In genomic region chr5:30280864-30281263, GRCm38 (mm10) we compare ENCODE assay signal across 7 mouse cellular contexts. TPM values are rescaled to one million over a fixed set of nuclear protein-coding genes. Genes with fewer than 3 reads are reported as not detected.
A peak's percentile ranks its signal among the peaks of the same experiment; 100 is the strongest.
DNase-seq lines count a peak whose midpoint lies in the region; ATAC-seq and TF ChIP-seq lines count a peak whose summit lies in the region.

No protein-coding gene starts in this region.

- peak overlapping the region; percentile 61 for H3K4me2 ChIP-seq in lung, embryonic 15.5 days
- peak overlapping the region; percentile 72 for H3K4me2 ChIP-seq in forebrain, embryonic 16.5 days (ENCODE audit: low read length)
- H3K4me2 ChIP-seq in limb, embryonic 14.5 days (replicated peaks; ENCODE audit: low read depth, low read length, severe bottlenecking): peak overlapping the region; percentile 70
- H3K4me2 ChIP-seq in stomach, embryonic 16.5 days (ENCODE audit: low read depth, low read length): peak overlapping the region; percentile 56

- TF ChIP-seq POLR2A in limb, embryonic 14.5 days (IDR thresholded peaks at IDR 0.05; ENCODE audit: borderline replicate concordance, extremely low read depth, insufficient read depth, insufficient read length): no peak

- H3K36me3 ChIP-seq in lung, embryonic 15.5 days: no peaks in the 10 kb centered on the region
- H3K36me3 ChIP-seq in forebrain, embryonic 16.5 days (ENCODE audit: control insufficient read depth, insufficient read depth): no peaks in the 10 kb centered on the region
- H3K36me3 ChIP-seq in limb, embryonic 14.5 days (ENCODE audit: control insufficient read depth, insufficient read depth, low read length): no peaks in the 10 kb centered on the region
- H3K36me3 ChIP-seq in stomach, embryonic 16.5 days (ENCODE audit: control insufficient read depth, insufficient read depth, low read length): no peaks in the 10 kb centered on the region

- H3K9me3 ChIP-seq in lung, embryonic 15.5 days: 0 out of 2 replicates have a peak, but pooled peaks cover 4% of the 10 kb centered on the region
- H3K9me3 ChIP-seq in forebrain, embryonic 16.5 days (ENCODE audit: control insufficient read depth, low read length): no peaks in the 10 kb centered on the region
- no peaks in the 10 kb centered on the region for H3K9me3 ChIP-seq in limb, embryonic 14.5 days (ENCODE audit: control insufficient read depth, low read length)
- no peaks in the 10 kb centered on the region; the same call in 1 of the 2 replicates for H3K9me3 ChIP-seq in stomach, embryonic 16.5 days (replicated peaks; ENCODE audit: control insufficient read depth, low read length)

- no peaks in the 10 kb centered on the region for H3K4me1 ChIP-seq in lung, embryonic 15.5 days
- H3K4me1 ChIP-seq in forebrain, embryonic 16.5 days (replicated peaks; ENCODE audit: control insufficient read depth, insufficient read depth, low read length): peaks cover 3% of the 10 kb centered on the region
- H3K4me1 ChIP-seq in limb, embryonic 14.5 days (ENCODE audit: control insufficient read depth, insufficient read depth, low read length): 0 out of 2 replicates have a peak, but pooled peaks cover 7% of the 10 kb centered on the region
- peaks cover 5% of the 10 kb centered on the region; the same call in 1 of the 2 replicates for H3K4me1 ChIP-seq in stomach, embryonic 16.5 days (ENCODE audit: control insufficient read depth, insufficient read depth, low read length)

- no peak overlapping the region for H3K4me3 ChIP-seq in lung, embryonic 15.5 days
- H3K4me3 ChIP-seq in forebrain, embryonic 16.5 days (replicated peaks; ENCODE audit: low read length): peak overlapping the region; percentile 53
- peak overlapping the region; percentile 38 for H3K4me3 ChIP-seq in limb, embryonic 14.5 days (replicated peaks; ENCODE audit: low read length)
- H3K4me3 ChIP-seq in stomach, embryonic 16.5 days (replicated peaks; ENCODE audit: low read length): peak overlapping the region; percentile 38

- no peak overlapping the region for H3K9ac ChIP-seq in lung, embryonic 15.5 days
- H3K9ac ChIP-seq in forebrain, embryonic 16.5 days (replicated peaks; ENCODE audit: low read depth, low read length): peak overlapping the region; percentile 68
- H3K9ac ChIP-seq in limb, embryonic 14.5 days (ENCODE audit: low read depth, low read length, severe bottlenecking): 0 out of 2 replicates have a peak overlapping the region, but pooled peaks have one; percentile 47
- 0 out of 2 replicates have a peak overlapping the region, but pooled peaks have one; percentile 9 for H3K9ac ChIP-seq in stomach, embryonic 16.5 days (ENCODE audit: low read length)

- no peaks in the 10 kb centered on the region for H3K27me3 ChIP-seq in lung, embryonic 15.5 days
- H3K27me3 ChIP-seq in forebrain, embryonic 16.5 days (replicated peaks; ENCODE audit: control insufficient read depth, insufficient read depth, low read length): no peaks in the 10 kb centered on the region
- no peaks in the 10 kb centered on the region for H3K27me3 ChIP-seq in limb, embryonic 14.5 days (ENCODE audit: control insufficient read depth, insufficient read depth, low read length)
- no peaks in the 10 kb centered on the region for H3K27me3 ChIP-seq in stomach, embryonic 16.5 days (ENCODE audit: control insufficient read depth, insufficient read depth, low read length)

- no peak overlapping the region for H3K27ac ChIP-seq in lung, embryonic 15.5 days
- H3K27ac ChIP-seq in forebrain, embryonic 16.5 days (ENCODE audit: low read length): no peak overlapping the region
- H3K27ac ChIP-seq in limb, embryonic 14.5 days (replicated peaks; ENCODE audit: low read depth, low read length): no peak overlapping the region
- H3K27ac ChIP-seq in stomach, embryonic 16.5 days (ENCODE audit: low read length): no peak overlapping the region

- WGBS in lung, embryonic 15.5 days: 42% methylated on average over 9 of the region's 9 CpGs
- WGBS in forebrain, embryonic 16.5 days: 36% methylated on average over 9 of the region's 9 CpGs
- WGBS in limb, embryonic 14.5 days: 43% methylated on average over 9 of the region's 9 CpGs
- WGBS in stomach, embryonic 16.5 days: 39% methylated on average over 9 of the region's 9 CpGs

- no peak for ATAC-seq in lung, embryonic 15.5 days (ENCODE audit: borderline replicate concordance, extremely low read depth, low FRiP score, low TSS enrichment)
- peak; percentile 34; the same call in 1 of the 2 replicates for ATAC-seq in forebrain, embryonic 16.5 days
- ATAC-seq in limb, embryonic 14.5 days (ENCODE audit: low FRiP score, low read depth): no peak
- no peak for ATAC-seq in stomach, embryonic 16.5 days (ENCODE audit: insufficient read depth, low FRiP score)

- no peak for DNase-seq in lung, postnatal 14 days
- DNase-seq in limb, embryonic 14.5 days (ENCODE audit: low spot score): no peak
- no peak for DNase-seq in cerebellum, adult 9-11 months
- no peak for DNase-seq in spleen, adult 18-20 months

RNA-seq across cellular contexts. Expression of gene Drc1, which starts 0.3 kb away (rescaled TPM):
- polyA plus RNA-seq in lung, embryonic 15.5 days (2015; fragmentation: Nextera tagmentation; extraction: Ambion mirVana): 2.7 and 2.8 TPM in 2 replicates
- polyA plus RNA-seq in forebrain, embryonic 16.5 days (2015; fragmentation: Nextera tagmentation; extraction: Ambion mirVana): 5.5 and 8.9 TPM in 2 replicates
- polyA plus RNA-seq in limb, embryonic 14.5 days (2012; rRNA removed): 0.15 and 0.50 TPM in 2 replicates
- polyA plus RNA-seq in limb, embryonic 14.5 days (2014; fragmentation: Nextera tagmentation; extraction: Ambion mirVana): 0.14 and 0.41 TPM in 2 replicates
- polyA plus RNA-seq in stomach, embryonic 16.5 days (2015; fragmentation: Nextera tagmentation; extraction: Ambion mirVana): 0.59 and 1.4 TPM in 2 replicates

RNA-seq across cellular contexts. Expression of gene Selenoi, which starts 48.5 kb away (rescaled TPM):
- polyA plus RNA-seq in lung, embryonic 15.5 days (2015; fragmentation: Nextera tagmentation; extraction: Ambion mirVana): 17.0 and 18.1 TPM in 2 replicates
- polyA plus RNA-seq in forebrain, embryonic 16.5 days (2015; fragmentation: Nextera tagmentation; extraction: Ambion mirVana): 30.1 and 30.7 TPM in 2 replicates
- 34.3 and 48.3 TPM in 2 replicates for polyA plus RNA-seq in limb, embryonic 14.5 days (2012; rRNA removed)
- 20.0 and 21.7 TPM in 2 replicates for polyA plus RNA-seq in limb, embryonic 14.5 days (2014; fragmentation: Nextera tagmentation; extraction: Ambion mirVana)
- 21.4 and 26.7 TPM in 2 replicates for polyA plus RNA-seq in stomach, embryonic 16.5 days (2015; fragmentation: Nextera tagmentation; extraction: Ambion mirVana)
